In the genomic region with DNA sequence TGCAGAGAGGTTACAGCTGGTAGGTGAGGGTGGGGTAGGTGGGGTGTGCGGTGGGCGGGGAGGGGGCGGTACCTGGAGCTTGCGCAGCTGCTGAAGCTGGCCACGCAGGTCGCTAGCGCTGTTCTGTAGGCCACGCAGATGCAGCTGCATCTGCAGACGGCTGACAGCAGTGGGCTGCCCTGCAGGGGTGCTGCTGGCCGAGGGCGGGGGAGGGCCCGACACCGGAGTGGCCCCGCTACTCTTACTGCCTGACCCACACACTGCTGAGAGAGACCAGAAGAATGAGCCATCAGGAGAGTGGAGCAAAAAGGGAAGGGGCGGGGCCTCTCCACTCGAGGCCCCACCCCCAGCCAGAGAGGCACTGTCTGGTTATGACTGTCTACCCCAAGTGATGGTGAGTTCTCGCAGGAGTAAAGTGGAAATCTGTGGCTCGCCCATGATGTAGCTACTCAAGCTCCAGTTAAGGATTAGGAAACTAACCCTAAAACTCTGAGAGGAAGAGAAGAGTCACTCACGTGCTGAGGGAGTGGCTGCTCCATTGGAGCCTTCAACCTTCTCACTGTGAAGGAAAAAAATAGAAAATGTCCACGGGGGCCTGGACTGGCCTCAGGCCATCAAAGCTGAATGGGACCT, we compare ENCODE assay signal across 8 mouse cellular contexts. TPM values are rescaled to one million over a fixed set of nuclear protein-coding genes. Genes with fewer than 3 reads are reported as not detected.
DNase-seq lines count a peak whose midpoint lies in the region; ATAC-seq and TF ChIP-seq lines count a peak whose summit lies in the region.

No protein-coding gene starts in this region.

- peaks cover 17% of the 10 kb centered on the region for H3K4me1 ChIP-seq in kidney, postnatal 0 days (replicated peaks; ENCODE audit: insufficient read depth, low read length)
- peaks cover 57% of the 10 kb centered on the region for H3K4me1 ChIP-seq in hindbrain, embryonic 13.5 days (replicated peaks)
- peaks cover 53% of the 10 kb centered on the region for H3K4me1 ChIP-seq in midbrain, embryonic 13.5 days (replicated peaks)

- peak; percentile 29 for ATAC-seq in kidney, postnatal 0 days (replicated peaks; ENCODE audit: low FRiP score, low read depth)
- peak; percentile 26; the same call in 1 of the 2 replicates for ATAC-seq in hindbrain, embryonic 13.5 days (ENCODE audit: low FRiP score)
- peak; percentile 25; the same call in 1 of the 2 replicates for ATAC-seq in midbrain, embryonic 13.5 days

- WGBS in kidney, postnatal 0 days = 8% methylated on average over 19 of the region's 20 CpGs
- 9% methylated on average over 20 of the region's 20 CpGs for WGBS in hindbrain, embryonic 13.5 days
- whole genome bisulfite sequencing in midbrain, embryonic 13.5 days = 8% methylated on average over 20 of the region's 20 CpGs

- no peak for TF ChIP-seq CTCF in kidney, postnatal 0 days (IDR thresholded peaks at IDR 0.05; ENCODE audit: low read depth)

- intact Hi-C loops in gastrocnemius, postnatal 14 days (cut with DNase I; ENCODE audit: low total_unique reads) = loop anchor here (5.0 kb wide), 1 partner anchor 84 kb away; no protein-coding TSS in a partner anchor

- H3K27ac ChIP-seq in kidney, postnatal 0 days = no peak overlapping the region
- no peak overlapping the region for H3K27ac ChIP-seq in hindbrain, embryonic 13.5 days
- no peak overlapping the region for H3K27ac ChIP-seq in midbrain, embryonic 13.5 days

- no peaks in the 10 kb centered on the region for H3K9me3 ChIP-seq in kidney, postnatal 0 days (replicated peaks; ENCODE audit: low read length)
- no peaks in the 10 kb centered on the region for H3K9me3 ChIP-seq in hindbrain, embryonic 13.5 days
- no peaks in the 10 kb centered on the region for H3K9me3 ChIP-seq in midbrain, embryonic 13.5 days

- H3K4me2 ChIP-seq in kidney, postnatal 0 days (ENCODE audit: low read length) = peak overlapping the region; percentile 28; the same call in 1 of the 2 replicates
- peak overlapping the region; percentile 15; the same call in 1 of the 2 replicates for H3K4me2 ChIP-seq in hindbrain, embryonic 13.5 days
- peak overlapping the region; percentile 23; the same call in 1 of the 2 replicates for H3K4me2 ChIP-seq in midbrain, embryonic 13.5 days (replicated peaks)

- DNase-seq in kidney, postnatal 0 days (ENCODE audit: low spot score) = no peak
- DNase-seq in kidney, postnatal 14 days = no peak
- peak; percentile 18 for DNase-seq in T-cell, adult 2 months (ENCODE audit: low spot score)
- DNase-seq in gastrocnemius, postnatal 14 days = no peak
- DNase-seq in ovary, postnatal 10 days (ENCODE audit: low spot score) = no peak
- no peak for DNase-seq in kidney, adult 11 months

- no peak overlapping the region for H3K4me3 ChIP-seq in kidney, postnatal 0 days (replicated peaks; ENCODE audit: low read depth, low read length)
- no peak overlapping the region for H3K4me3 ChIP-seq in hindbrain, embryonic 13.5 days
- no peak overlapping the region for H3K4me3 ChIP-seq in midbrain, embryonic 13.5 days (replicated peaks)

- H3K27me3 ChIP-seq in kidney, postnatal 0 days (ENCODE audit: insufficient read depth, low read length) = peaks cover 51% of the 10 kb centered on the region
- peaks cover 76% of the 10 kb centered on the region for H3K27me3 ChIP-seq in hindbrain, embryonic 13.5 days
- peaks cover 62% of the 10 kb centered on the region for H3K27me3 ChIP-seq in midbrain, embryonic 13.5 days

- no peaks in the 10 kb centered on the region for H3K36me3 ChIP-seq in kidney, postnatal 0 days (ENCODE audit: insufficient read depth, low read length)
- H3K36me3 ChIP-seq in hindbrain, embryonic 13.5 days = peaks cover 63% of the 10 kb centered on the region
- peaks cover 58% of the 10 kb centered on the region for H3K36me3 ChIP-seq in midbrain, embryonic 13.5 days

- no peak overlapping the region for H3K9ac ChIP-seq in kidney, postnatal 0 days (ENCODE audit: low read depth, low read length)
- H3K9ac ChIP-seq in hindbrain, embryonic 13.5 days = no peak overlapping the region
- no peak overlapping the region for H3K9ac ChIP-seq in midbrain, embryonic 13.5 days (replicated peaks)

RNA-seq across cellular contexts. Expression of gene 4933428G20Rik, which starts 32.9 kb away (rescaled TPM):
- 0.08 and 0.28 TPM in 2 replicates for polyA plus RNA-seq in kidney, postnatal 0 days (2015; fragmentation: Nextera tagmentation; extraction: Ambion mirVana)
- polyA plus RNA-seq in hindbrain, embryonic 13.5 days (2015; fragmentation: Nextera tagmentation; extraction: Ambion mirVana) = 0.96 and 1.2 TPM in 2 replicates
- 0.88 and 1.2 TPM in 2 replicates for polyA plus RNA-seq in midbrain, embryonic 13.5 days (2015; fragmentation: Nextera tagmentation; extraction: Ambion mirVana)
- total RNA-seq in gastrocnemius, postnatal 14 days (2021) = not detected

RNA-seq across cellular contexts. Expression of gene Srcin1, which starts 42.9 kb away (rescaled TPM):
- 0.59 and 0.70 TPM in 2 replicates for polyA plus RNA-seq in kidney, postnatal 0 days (2015; fragmentation: Nextera tagmentation; extraction: Ambion mirVana)
- polyA plus RNA-seq in hindbrain, embryonic 13.5 days (2015; fragmentation: Nextera tagmentation; extraction: Ambion mirVana) = 6.0 and 7.0 TPM in 2 replicates
- polyA plus RNA-seq in midbrain, embryonic 13.5 days (2015; fragmentation: Nextera tagmentation; extraction: Ambion mirVana) = 7.0 and 8.5 TPM in 2 replicates
- total RNA-seq in gastrocnemius, postnatal 14 days (2021) = under 1 TPM; 0.51 to 0.64 TPM
